Mouse (Mus musculus): ENCODE data around the gene Ctnna2. TPM values are rescaled to one million over a fixed set of nuclear protein-coding genes. Genes with fewer than 3 reads are reported as not detected.

Ctnna2 gene
- polyA plus RNA-seq, 1 experiment from 2014 or later: 12.0 TPM

DNA sequence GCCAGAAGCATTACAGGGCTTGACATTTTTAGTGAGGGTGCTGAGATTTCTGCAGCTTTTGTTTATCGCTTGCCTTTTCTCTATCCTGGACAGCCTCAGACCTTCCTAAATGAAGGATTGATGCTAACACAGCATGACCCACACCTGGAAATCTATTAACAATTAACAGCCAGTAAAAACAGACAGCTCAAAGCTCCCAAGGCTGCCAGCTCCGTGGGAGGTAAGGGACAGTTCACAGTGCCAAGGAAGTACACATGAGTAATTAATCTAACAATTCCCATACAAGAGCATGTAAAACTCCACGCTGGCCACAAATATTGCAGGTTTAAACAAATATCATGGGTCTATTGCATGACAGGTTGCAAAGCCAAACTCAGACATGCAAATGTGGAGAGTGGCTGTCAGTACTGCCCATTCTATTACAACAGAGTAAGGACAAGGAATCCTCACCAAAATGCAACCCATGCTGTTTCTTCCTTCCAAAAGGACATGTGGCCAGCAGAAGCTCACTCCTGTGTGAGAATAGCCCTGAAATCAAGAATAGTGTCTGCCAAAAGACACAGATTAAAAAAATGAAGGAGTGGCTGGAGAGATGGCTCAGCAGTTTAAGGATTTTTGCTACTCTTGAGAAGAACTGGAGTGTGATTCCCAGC is 765.6 kb downstream of the Ctnna2 start:
- 0 out of 2 replicates have a peak, but pooled peaks cover 6% of the 10 kb centered on the region for H3K4me1 ChIP-seq
- no peak overlapping the region for H3K4me3 ChIP-seq
- H3K27ac ChIP-seq (replicated peaks): no peak overlapping the region
- no peaks in the 10 kb centered on the region for H3K9me3 ChIP-seq
- no peaks in the 10 kb centered on the region for H3K36me3 ChIP-seq (replicated peaks)
- no peaks in the 10 kb centered on the region for H3K27me3 ChIP-seq (replicated peaks; ENCODE audit: low read depth, poor library complexity, severe bottlenecking)
- 46% methylated on average over 3 of the region's 3 CpGs for WGBS
- no peak for DNase-seq (ENCODE audit: low spot score)

- 85% methylated on average over 3 of the region's 3 CpGs for WGBS
- no peak overlapping the region for H3K27ac ChIP-seq (replicated peaks)
- no peak overlapping the region for H3K4me3 ChIP-seq
- no peak for DNase-seq (ENCODE audit: low spot score)
- H3K36me3 ChIP-seq (replicated peaks): no peaks in the 10 kb centered on the region
- no peaks in the 10 kb centered on the region for H3K27me3 ChIP-seq (replicated peaks; ENCODE audit: low read depth, poor library complexity, severe bottlenecking)
- 0 out of 2 replicates have a peak, but pooled peaks cover 6% of the 10 kb centered on the region for H3K4me1 ChIP-seq
- H3K9me3 ChIP-seq: no peaks in the 10 kb centered on the region
Observed at GRCm38 (mm10) chr6:77209929-77210328, 769.6 kb downstream of the Ctnna2 start.

DNA sequence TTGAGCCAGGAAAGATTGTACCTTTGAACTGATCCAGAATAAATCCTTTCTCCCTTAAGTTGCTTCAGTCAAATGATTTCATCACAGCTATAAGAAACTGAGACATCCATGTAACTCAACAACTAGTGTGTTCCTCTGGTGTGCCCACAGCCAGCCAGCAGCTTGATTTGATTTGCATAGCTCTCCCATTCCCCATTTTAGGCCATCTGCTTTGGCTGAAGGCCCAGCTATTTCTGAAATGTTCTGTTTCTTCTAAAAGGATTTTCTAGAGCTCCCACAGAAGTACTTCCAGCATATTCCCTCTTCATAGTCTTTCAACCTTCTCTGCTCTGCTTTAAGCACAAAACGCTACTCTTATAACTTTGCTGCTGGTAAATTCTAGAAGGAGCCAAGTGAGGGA is 770.3 kb downstream of the Ctnna2 start:
- Histone ChIP-seq H3K27me3 (replicated peaks; ENCODE audit: low read depth, poor library complexity, severe bottlenecking) (no peaks in the 10 kb centered on the region), H3K36me3 (replicated peaks) (no peaks in the 10 kb centered on the region), H3K4me3 (no peak overlapping the region), H3K27ac (replicated peaks) (no peak overlapping the region), H3K4me1 (0 out of 2 replicates have a peak, but pooled peaks cover 6% of the 10 kb centered on the region), H3K9me3 (no peaks in the 10 kb centered on the region)
- no peak for DNase-seq (ENCODE audit: low spot score)
- 89% methylated on average over 1 of the region's 1 CpGs for WGBS

- no peak for DNase-seq (ENCODE audit: low spot score)
- Histone ChIP-seq H3K4me1 (0 out of 2 replicates have a peak, but pooled peaks cover 2% of the 10 kb centered on the region), H3K27me3 (replicated peaks; ENCODE audit: low read depth, poor library complexity, severe bottlenecking) (no peaks in the 10 kb centered on the region), H3K36me3 (replicated peaks) (no peaks in the 10 kb centered on the region), H3K9me3 (no peaks in the 10 kb centered on the region), H3K27ac (replicated peaks) (no peak overlapping the region), H3K4me3 (no peak overlapping the region)
- 53% methylated on average over 2 of the region's 2 CpGs for WGBS
Observed at GRCm38 (mm10) chr6:77199375-77199774, 780.1 kb downstream of the Ctnna2 start.

- Histone ChIP-seq H3K4me3 (no peak overlapping the region), H3K4me1 (0 out of 2 replicates have a peak, but pooled peaks cover 2% of the 10 kb centered on the region), H3K36me3 (replicated peaks) (no peaks in the 10 kb centered on the region), H3K9me3 (no peaks in the 10 kb centered on the region), H3K27me3 (replicated peaks; ENCODE audit: low read depth, poor library complexity, severe bottlenecking) (no peaks in the 10 kb centered on the region), H3K27ac (replicated peaks) (no peak overlapping the region)
- WGBS: 90% methylated on average over 3 of the region's 3 CpGs
- DNase-seq (ENCODE audit: low spot score): no peak
Observed at GRCm38 (mm10) chr6:77196650-77197049, 782.8 kb downstream of the Ctnna2 start.

- Histone ChIP-seq H3K27ac (replicated peaks) (no peak overlapping the region), H3K4me3 (no peak overlapping the region), H3K36me3 (replicated peaks) (no peaks in the 10 kb centered on the region), H3K9me3 (no peaks in the 10 kb centered on the region), H3K27me3 (replicated peaks; ENCODE audit: low read depth, poor library complexity, severe bottlenecking) (no peaks in the 10 kb centered on the region), H3K4me1 (no peaks in the 10 kb centered on the region)
- 75% methylated on average over 4 of the region's 4 CpGs for WGBS
- no peak for DNase-seq (ENCODE audit: low spot score)
Observed at GRCm38 (mm10) chr6:77191635-77192034, 787.9 kb downstream of the Ctnna2 start.

GRCm38 (mm10) chr6:77188628-77189027 is 790.9 kb downstream of the Ctnna2 start:
- no peak for DNase-seq (ENCODE audit: low spot score)
- no peak overlapping the region for H3K4me3 ChIP-seq
- no peak overlapping the region for H3K27ac ChIP-seq (replicated peaks)
- no peaks in the 10 kb centered on the region for H3K36me3 ChIP-seq (replicated peaks)
- H3K9me3 ChIP-seq: no peaks in the 10 kb centered on the region
- 48% methylated on average over 2 of the region's 2 CpGs for WGBS
- H3K27me3 ChIP-seq (replicated peaks; ENCODE audit: low read depth, poor library complexity, severe bottlenecking): no peaks in the 10 kb centered on the region
- H3K4me1 ChIP-seq: no peaks in the 10 kb centered on the region

DNA sequence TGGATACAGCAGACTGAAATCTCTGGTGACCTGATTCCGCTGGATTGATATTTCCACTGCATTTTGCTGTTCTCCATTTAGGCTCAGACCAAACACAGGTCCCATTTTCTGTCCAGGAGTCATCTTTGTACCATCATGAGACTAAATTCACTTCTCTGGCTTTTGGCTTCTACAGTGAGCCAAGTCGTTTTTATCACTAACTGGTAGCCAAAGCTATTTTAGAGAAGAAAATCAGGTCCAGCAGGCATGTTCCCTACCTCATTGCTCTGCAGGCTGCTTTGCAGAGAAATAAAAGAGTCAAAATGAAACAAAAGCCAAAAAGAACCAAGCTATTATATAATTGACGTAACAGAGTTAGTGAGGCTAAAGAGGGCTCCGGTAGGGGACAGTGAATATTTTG is 793.7 kb downstream of the Ctnna2 start:
- DNase-seq (ENCODE audit: low spot score): no peak
- WGBS: 87% methylated on average over 4 of the region's 4 CpGs
- Histone ChIP-seq H3K27ac (replicated peaks) (no peak overlapping the region), H3K27me3 (replicated peaks; ENCODE audit: low read depth, poor library complexity, severe bottlenecking) (no peaks in the 10 kb centered on the region), H3K9me3 (no peaks in the 10 kb centered on the region), H3K4me3 (no peak overlapping the region), H3K36me3 (replicated peaks) (no peaks in the 10 kb centered on the region), H3K4me1 (no peaks in the 10 kb centered on the region)

DNA sequence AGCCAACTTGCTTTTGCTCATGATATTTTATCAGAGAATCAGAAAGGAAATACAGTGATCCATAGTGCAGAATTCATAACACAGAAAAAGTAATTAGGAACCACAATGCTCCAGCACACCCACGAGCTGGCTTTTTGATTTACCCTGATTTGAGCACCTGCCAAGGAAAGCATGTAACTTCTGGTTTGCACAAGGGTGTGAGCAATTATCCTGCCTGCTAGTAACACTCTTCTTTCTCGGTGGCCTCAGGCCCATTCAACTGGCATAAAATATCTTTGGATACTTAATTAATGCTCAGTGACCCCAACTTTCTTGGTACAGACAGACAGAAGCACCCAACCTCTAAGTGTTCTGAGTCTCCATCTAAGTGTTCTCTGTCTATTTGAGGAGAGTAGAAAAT is 794.6 kb downstream of the Ctnna2 start:
- Histone ChIP-seq H3K4me3 (no peak overlapping the region), H3K27ac (replicated peaks) (no peak overlapping the region), H3K4me1 (no peaks in the 10 kb centered on the region), H3K27me3 (replicated peaks; ENCODE audit: low read depth, poor library complexity, severe bottlenecking) (no peaks in the 10 kb centered on the region), H3K9me3 (no peaks in the 10 kb centered on the region), H3K36me3 (replicated peaks) (no peaks in the 10 kb centered on the region)
- WGBS: 79% methylated on average over 2 of the region's 2 CpGs
- DNase-seq (ENCODE audit: low spot score): no peak

GRCm38 (mm10) chr6:77175764-77176163 is 803.7 kb downstream of the Ctnna2 start:
- Histone ChIP-seq H3K9me3 (no peaks in the 10 kb centered on the region), H3K27me3 (replicated peaks; ENCODE audit: low read depth, poor library complexity, severe bottlenecking) (no peaks in the 10 kb centered on the region), H3K27ac (replicated peaks) (no peak overlapping the region), H3K36me3 (replicated peaks) (no peaks in the 10 kb centered on the region), H3K4me3 (no peak overlapping the region), H3K4me1 (peaks cover 4% of the 10 kb centered on the region)
- 49% methylated on average over 4 of the region's 4 CpGs for WGBS
- no peak for DNase-seq (ENCODE audit: low spot score)

DNA sequence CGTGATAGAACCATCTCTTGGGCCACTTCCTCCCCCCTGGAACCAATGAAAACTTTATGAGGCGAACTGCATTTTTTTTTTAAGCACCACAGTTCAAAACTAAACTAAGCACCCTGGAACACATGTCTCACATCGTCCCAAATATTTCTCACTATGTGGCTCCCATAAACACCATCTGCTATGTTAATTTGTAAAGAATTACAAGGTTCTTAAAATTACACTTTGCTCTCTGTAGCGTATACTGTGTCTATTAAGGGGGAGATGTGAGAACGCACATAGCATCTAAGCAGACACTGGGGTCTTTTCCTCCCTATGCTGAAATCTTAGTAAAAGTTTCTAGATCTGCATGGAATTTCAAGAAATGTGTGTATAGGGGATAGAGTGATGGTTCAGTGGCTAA is 822.5 kb downstream of the Ctnna2 start:
- Histone ChIP-seq H3K27ac (replicated peaks) (no peak overlapping the region), H3K4me1 (no peaks in the 10 kb centered on the region), H3K9me3 (no peaks in the 10 kb centered on the region), H3K27me3 (replicated peaks; ENCODE audit: low read depth, poor library complexity, severe bottlenecking) (no peaks in the 10 kb centered on the region), H3K4me3 (no peak overlapping the region), H3K36me3 (replicated peaks) (no peaks in the 10 kb centered on the region)
- WGBS: 86% methylated on average over 5 of the region's 5 CpGs
- no peak for DNase-seq (ENCODE audit: low spot score)

DNA sequence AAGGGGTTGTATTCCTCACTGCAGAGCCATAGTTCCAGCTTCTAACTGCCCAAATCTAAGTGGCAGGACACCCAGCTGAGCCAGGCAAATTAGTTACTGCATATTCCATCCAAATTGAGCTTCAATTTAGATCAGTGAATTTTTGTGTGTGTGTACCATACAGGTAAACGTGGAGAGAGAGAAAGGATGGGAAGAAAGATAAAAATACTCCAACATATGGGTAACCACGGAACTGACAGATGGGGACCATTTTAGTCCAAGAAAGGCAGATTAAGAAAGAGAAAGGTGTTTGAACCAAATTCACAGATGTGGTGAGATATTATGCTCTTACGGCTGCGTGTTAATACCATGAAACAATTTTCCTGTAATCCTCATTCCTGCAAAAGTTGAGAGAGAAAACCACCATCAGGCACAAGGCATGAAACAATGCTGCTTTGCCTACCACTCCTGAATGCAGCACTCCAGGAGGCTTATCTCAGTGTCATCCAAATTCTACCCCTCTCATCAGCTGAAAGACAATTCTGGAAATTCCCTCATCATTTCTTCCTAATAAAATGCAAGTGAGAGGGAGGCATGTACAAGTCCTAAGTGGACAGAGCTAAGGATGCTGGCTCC is 840.1 kb downstream of the Ctnna2 start:
- no peaks in the 10 kb centered on the region for H3K36me3 ChIP-seq (replicated peaks)
- no peaks in the 10 kb centered on the region for H3K4me1 ChIP-seq
- DNase-seq (ENCODE audit: low spot score): no peak
- no peak overlapping the region for H3K4me3 ChIP-seq
- 89% methylated on average over 4 of the region's 4 CpGs for WGBS
- H3K27ac ChIP-seq (replicated peaks): no peak overlapping the region
- H3K27me3 ChIP-seq (replicated peaks; ENCODE audit: low read depth, poor library complexity, severe bottlenecking): no peaks in the 10 kb centered on the region
- H3K9me3 ChIP-seq: no peaks in the 10 kb centered on the region

DNA sequence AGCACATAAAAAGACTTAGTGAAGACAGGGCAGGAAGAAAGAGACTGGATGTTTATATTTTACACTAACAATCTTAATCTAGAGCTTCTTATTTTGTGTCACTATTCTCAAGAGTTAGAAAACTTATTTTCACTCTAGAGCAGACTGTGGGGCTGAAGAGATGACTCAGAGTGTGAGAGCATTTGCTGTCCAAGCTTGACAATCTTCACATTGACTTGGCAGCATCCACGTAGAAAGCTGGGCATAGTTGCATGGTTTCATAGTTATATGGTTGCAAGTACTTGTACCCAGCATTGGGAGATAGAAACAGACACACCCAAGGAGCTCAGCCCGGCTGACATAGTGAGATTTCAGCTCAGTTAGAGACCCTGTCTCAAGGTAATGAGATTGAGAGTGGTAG is 858.6 kb downstream of the Ctnna2 start:
- H3K27ac ChIP-seq (replicated peaks): no peak overlapping the region
- 78% methylated on average over 2 of the region's 2 CpGs for whole genome bisulfite sequencing
- H3K4me1 ChIP-seq: peaks cover 14% of the 10 kb centered on the region
- no peak overlapping the region for H3K4me3 ChIP-seq
- H3K27me3 ChIP-seq (replicated peaks; ENCODE audit: low read depth, poor library complexity, severe bottlenecking): no peaks in the 10 kb centered on the region
- no peak for DNase-seq (ENCODE audit: low spot score)
- no peaks in the 10 kb centered on the region for H3K9me3 ChIP-seq
- H3K36me3 ChIP-seq (replicated peaks): no peaks in the 10 kb centered on the region

Measured in embryonic facial prominence, embryonic 10.5 days (tissue).